Mouse (Mus musculus): Measurements from ENCODE around the gene Drd3.

Gene Drd3

DNA sequence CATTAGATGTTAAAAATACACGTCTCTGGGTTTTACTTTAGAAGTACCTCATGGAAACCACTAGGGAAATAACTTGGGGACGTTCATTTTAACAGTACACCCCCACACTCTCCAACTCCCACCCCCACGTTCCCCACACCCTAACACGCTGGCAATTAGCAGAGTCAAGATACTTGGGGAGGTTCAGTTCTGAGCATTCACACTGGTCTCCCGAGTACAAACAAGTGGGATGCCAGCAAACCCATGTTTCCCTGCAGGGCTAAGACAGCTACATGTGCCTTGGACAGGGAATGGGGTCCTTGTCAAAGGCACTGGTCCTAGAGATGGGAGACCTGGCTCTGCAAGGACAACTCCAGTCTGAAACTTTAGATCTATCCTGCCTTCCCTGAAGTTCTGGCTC lies 48.6 kb downstream of the Drd3 start:
- no peak for DNase-seq

GRCm38 (mm10) chr16:43804364-43804763 lies 50.5 kb downstream of the Drd3 start:
- no peak for DNase-seq

DNA sequence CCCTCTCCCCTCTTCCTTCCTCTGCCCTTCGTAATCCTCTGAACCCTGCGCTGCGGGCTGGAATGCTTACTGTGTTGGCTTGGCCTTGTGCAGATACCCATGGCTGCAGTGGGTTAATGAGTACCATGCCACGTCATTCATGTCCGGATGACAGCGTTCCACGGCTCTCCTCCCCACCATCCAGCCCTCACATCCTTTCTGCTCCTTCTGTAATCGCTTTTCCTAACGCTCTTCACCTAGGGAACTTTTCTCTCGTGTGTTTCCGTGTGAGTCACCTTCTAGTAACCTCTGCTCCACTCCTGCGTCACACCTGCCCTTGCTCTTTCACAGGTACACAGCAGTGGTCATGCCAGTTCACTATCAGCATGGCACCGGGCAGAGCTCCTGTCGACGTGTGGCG lies 53.2 kb downstream of the Drd3 start:
- DNase-seq = peak; percentile 10

GRCm38 (mm10) chr16:43809429-43809828 lies 55.6 kb downstream of the Drd3 start:
- no peak for DNase-seq

DNA sequence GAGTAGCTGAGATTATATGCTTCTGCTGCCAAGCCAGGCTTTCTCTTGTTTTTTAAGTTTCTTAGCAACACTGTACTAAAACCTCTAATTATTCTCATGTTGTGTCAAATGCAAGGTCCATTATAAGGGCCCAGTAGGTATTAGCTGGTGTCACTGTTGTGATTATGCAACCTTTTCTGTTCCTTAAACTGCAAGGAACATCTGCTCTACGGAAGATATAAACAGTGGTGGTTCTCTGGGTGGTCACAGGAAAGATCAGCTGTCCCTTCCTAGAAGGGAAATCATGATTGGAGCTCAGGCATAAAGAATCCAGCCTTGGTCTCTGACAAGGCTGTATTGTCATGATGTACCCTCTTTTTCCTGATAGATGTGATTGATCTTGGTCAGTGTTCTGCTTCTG lies 57.6 kb downstream of the Drd3 start:
- no peak for DNase-seq

DNA sequence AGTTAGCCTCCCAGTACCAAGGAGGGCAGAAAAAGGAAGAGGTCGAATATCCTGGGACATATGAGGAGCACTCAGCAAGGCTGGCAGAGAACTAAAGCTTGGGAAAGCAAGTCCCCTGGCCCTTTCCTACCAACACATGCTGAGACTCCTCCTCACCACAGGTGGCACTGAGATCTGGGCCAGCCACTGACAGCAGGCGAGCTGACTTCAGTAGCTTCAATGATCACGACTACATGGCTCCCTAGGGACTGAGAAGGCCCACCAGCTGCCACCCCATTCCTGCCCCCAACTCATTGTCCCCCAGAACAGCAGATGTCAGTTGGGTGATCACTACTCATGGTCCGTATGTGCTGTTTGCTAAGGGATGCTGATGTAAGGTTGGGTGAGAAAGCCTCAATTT lies 60.8 kb downstream of the Drd3 start:
- no peak for DNase-seq

- DNase-seq = no peak
These were observed 62.5 kb downstream of the Drd3 start for GRCm38 (mm10) chr16:43816321-43816720.

DNA sequence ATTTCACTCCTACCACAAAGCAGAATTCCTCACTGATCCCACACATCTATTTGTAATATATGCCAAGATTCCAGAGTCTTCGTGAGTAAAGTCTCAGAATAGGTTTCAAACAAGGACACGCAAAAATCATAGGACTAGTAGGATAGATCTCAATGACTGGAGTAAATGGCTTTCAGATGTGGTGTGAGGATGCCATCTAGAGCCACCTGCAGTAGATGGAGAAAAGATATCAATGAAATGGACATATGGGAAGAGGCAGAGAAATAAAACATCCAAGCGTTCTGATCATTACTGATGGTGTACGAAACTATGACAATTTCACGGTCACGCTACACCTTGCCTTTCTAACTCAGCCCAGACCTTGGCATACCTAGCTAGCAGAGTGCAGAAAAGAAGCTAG lies 64.6 kb downstream of the Drd3 start:
- no peak for DNase-seq

- no peak for DNase-seq
These were observed 73.7 kb downstream of the Drd3 start for GRCm38 (mm10) chr16:43827492-43827891.

GRCm38 (mm10) chr16:43831957-43832356 lies 78.1 kb downstream of the Drd3 start:
- no peak for DNase-seq

GRCm38 (mm10) chr16:43841236-43841635 lies 87.4 kb downstream of the Drd3 start:
- no peak for DNase-seq

GRCm38 (mm10) chr16:43849839-43850238 lies 96.0 kb downstream of the Drd3 start:
- DNase-seq = no peak

- no peak for DNase-seq
These were observed 105.2 kb downstream of the Drd3 start for GRCm38 (mm10) chr16:43858941-43859476.

DNA sequence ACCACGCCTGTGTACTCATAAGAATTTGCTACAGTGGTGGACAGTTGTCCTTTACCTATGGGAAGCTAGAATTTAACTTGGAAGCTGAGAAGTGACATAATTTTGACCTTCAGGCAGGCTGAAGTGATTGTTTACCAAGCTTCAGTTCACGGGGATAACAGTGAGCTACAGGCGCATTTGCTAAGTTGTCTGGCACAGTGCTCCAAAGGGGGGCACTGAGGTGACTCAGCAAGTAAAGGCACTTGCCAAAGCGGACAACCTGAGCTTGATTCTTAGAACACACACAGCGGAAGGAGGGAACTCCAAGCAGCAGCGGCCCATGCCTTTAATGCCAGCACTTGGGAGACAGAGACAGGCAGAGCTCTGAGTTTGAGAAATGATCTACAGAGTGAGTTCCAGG lies 106.8 kb downstream of the Drd3 start:
- no peak for DNase-seq

DNA sequence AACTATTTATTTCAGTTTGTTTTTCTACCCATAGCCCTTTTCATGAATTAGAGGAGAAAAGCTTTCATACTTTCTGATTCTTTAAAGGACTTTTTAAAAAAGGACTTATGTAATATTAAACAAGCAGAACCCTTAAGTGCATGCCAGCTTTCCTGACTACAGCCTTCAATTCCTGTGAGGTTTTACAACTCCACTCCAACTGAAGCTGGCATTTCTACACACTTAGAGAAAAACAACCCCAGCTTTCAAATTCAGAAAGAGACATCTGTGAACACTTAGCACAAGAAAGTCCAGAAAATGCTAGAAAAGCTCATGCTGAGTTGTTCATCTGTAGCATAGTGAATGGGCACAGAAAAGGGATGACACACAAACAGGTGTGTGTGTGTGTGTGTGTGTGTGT lies 116.0 kb downstream of the Drd3 start:
- no peak for DNase-seq

- peak; percentile 20 for DNase-seq
These were observed 117.6 kb downstream of the Drd3 start for GRCm38 (mm10) chr16:43871419-43871818.

Data from kidney, postnatal 14 days (tissue).